Mouse (Mus musculus): ENCODE measurements around the gene Chrdl2. TPM values are rescaled to one million over a fixed set of nuclear protein-coding genes. Genes with fewer than 3 reads are reported as not detected.
A peak's percentile ranks its signal among the peaks of the same experiment; 100 is the strongest.
"Not testable (repeated sequence)": the region's sequence is repeated elsewhere in the genome, so short reads cannot be mapped to it uniquely, and the experiment has no call there.

The Chrdl2 gene
- total RNA-seq (2021), result under 1 TPM in 1 of 2 experiments, not detected in 1; 0.41 TPM

- peak; percentile 33 to 34 for DNase-seq (ENCODE audit: low spot score in 2 of 2)
- intact Hi-C loops (cut with DNase I), result loop anchor here (5.0 to 10.0 kb wide), 2 partner anchors 102 to 381 kb away; partner anchors contain the start of gene Tpbgl
Measured at GRCm38 (mm10) chr7:100005790-100006189, at the start of gene Chrdl2. Gene Chrdl2, plus strand, starts transcription at chr7:100006172.

DNA sequence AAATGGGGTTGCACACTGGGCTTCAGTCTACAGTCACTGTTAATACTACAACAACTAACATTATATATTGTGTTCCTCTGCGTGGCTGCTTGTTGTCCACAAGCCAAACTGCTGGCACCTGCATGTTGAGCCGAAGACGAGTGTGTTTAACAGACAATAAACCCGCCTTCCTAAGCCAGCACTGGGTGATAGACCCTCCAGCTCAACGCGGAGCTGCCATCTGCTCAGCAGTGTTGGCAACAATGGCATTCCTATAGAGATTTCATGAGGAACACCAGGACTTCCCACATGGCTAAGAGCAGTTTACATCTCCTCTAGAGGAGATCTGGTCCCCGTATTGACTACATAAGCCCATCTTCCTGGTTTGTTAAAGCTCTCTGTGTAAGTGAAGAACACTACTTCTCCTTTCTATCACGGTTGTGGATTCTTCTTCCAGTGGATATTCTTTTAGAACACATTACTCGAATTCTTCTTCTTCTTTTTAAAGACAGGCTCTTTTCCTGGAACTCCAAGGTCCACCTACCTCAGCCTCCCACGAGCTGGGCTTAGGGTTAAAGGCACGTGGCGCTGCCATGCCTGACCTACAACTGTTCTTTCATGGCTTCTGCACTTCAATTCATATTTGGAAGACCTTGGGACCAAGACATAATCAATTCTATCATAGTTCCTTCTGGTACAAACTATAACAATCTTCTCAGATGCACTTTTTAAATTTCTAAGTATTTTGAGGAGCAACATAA is 48.6 kb upstream of the Chrdl2 start:
- DNase-seq (ENCODE audit: low spot score in 2 of 2), result peak in 1 of 2 experiments; percentile 63
- intact Hi-C loops (cut with DNase I), result no loop called here

DNA sequence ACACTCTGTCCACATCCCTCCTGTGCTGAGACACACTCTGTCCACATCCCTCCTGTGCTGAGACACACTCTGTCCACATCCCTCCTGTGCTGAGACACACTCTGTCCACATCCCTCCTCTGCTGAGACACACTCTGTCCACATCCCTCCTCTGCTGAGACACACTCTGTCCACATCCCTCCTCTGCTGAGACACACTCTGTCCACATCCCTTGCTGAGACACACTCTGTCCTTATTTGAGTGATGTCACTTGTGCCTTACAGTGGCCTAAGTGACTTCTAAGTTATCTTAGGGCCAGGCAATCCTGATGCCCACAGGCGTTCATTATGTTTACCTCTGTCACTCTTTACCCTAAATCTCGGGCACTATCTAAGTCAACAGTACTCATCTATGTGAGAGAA is 45.4 kb upstream of the Chrdl2 start:
- intact Hi-C loops (cut with DNase I); DNase-seq (ENCODE audit: low spot score in 2 of 2): not testable (repeated sequence)

- DNase-seq (ENCODE audit: low spot score in 2 of 2), result no peak
- intact Hi-C loops (cut with DNase I), result no loop called here
Measured at GRCm38 (mm10) chr7:99961518-99961917, 44.5 kb upstream of the Chrdl2 start.

GRCm38 (mm10) chr7:99962536-99963236 is 43.3 kb upstream of the Chrdl2 start:
- intact Hi-C loops (cut with DNase I), result no loop called here
- no peak for DNase-seq (ENCODE audit: low spot score in 2 of 2)

DNA sequence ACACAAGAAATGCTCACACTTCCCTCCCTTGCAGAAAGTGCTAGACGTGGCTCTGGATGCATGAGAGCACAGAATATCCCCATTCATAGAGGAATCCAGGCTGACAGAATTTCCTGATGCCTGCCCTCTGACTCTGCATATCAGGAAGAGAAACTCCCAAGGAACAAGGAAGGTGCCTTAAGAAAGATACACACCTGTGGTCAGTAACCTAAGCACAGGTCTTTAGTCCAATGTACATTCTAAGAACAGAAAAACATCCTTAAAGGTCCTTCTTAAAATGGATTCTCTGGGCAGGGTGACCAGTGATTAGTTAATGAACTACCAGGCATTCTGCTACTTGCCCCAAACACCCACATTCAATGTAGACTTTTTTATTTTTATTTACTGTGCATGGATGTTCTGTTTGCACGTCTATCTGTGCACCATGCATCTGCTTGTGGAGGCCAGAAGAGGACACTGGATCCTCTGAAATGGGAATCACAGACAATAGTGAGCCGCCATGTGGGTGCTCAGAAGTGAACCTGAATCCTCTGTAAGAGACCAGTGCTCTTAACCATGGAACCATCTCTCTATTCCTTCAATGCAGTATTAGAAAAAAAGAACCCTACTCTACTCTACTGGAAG is 42.6 kb upstream of the Chrdl2 start:
- DNase-seq (ENCODE audit: low spot score in 2 of 2), result no peak
- intact Hi-C loops (cut with DNase I), result no loop called here

GRCm38 (mm10) chr7:99965020-99965841 is 40.7 kb upstream of the Chrdl2 start:
- intact Hi-C loops (cut with DNase I), result loop anchor here (1.0 kb wide), 2 partner anchors 12 to 18 kb away; no protein-coding TSS in a partner anchor
- DNase-seq (ENCODE audit: low spot score in 2 of 2), result peak; percentile 72 to 89

GRCm38 (mm10) chr7:99966011-99966721 is 39.8 kb upstream of the Chrdl2 start:
- DNase-seq (ENCODE audit: low spot score in 2 of 2), result no peak

GRCm38 (mm10) chr7:99969151-99969550 is 36.8 kb upstream of the Chrdl2 start:
- intact Hi-C loops (cut with DNase I), result no loop called here
- no peak for DNase-seq (ENCODE audit: low spot score in 2 of 2)

More at GRCm38 (mm10) chr7:99966011-99966721, 39.8 kb upstream of the Chrdl2 start:
- intact Hi-C loops (cut with DNase I), result no loop called here

- no peak for DNase-seq (ENCODE audit: low spot score in 2 of 2)
- intact Hi-C loops (cut with DNase I), result no loop called here
Measured at GRCm38 (mm10) chr7:99971926-99972325, 34.0 kb upstream of the Chrdl2 start.

DNA sequence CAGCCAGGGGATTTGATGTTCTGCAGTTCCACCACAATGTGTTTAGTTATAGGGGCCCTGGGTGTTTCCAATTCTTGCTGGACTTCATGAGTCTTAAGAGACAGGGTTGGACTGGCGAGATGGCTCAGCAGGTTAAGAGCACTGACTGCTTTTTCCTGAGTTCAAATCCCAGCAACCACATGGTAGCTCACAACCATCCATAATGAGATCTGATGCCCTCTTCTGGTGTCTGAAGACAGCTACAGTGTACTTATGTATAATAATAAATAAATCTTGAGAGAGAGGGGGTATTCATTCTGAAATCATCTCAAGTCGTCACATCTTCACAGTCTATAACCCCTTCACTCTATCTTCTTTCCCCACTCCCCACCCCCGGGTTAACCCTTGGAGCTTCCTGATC is 33.1 kb upstream of the Chrdl2 start:
- DNase-seq (ENCODE audit: low spot score in 2 of 2); intact Hi-C loops (cut with DNase I): not testable (repeated sequence)

DNA sequence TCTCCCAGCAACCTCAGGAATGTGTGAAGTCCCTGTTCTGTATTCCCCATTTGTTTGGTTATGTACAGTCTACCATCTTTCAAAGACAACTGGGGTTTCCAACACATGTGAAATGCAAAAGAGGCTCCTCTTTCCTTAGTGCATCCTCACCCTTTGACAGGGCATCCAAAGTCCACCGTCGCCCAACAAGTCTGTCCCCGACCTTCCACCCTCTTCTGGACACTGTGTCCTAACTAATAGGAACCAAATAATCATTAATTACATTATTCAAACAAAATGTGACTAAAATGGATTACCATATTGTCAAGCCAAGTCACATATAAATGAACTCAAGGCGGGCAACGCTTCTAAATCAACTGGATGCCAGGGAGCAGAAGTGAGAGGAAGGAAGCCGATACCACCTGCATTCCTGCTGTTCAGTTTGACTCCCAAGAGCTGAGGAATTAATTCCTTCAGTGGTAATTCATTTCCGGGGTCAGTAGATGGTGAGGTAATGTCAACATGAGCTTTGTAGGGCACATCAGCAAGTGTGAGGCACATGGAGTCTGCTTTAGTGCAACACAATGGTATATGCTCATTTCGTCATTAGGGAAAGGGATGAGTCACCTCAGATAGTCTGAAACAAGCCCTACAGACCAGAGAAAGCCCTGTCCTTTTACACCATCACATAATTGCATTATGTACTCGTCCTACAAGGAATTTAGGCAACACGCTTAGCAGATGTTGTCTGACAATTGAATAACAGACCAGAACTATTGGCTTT is 31.6 kb upstream of the Chrdl2 start:
- no peak for DNase-seq (ENCODE audit: low spot score in 2 of 2)
- intact Hi-C loops (cut with DNase I), result no loop called here

DNA sequence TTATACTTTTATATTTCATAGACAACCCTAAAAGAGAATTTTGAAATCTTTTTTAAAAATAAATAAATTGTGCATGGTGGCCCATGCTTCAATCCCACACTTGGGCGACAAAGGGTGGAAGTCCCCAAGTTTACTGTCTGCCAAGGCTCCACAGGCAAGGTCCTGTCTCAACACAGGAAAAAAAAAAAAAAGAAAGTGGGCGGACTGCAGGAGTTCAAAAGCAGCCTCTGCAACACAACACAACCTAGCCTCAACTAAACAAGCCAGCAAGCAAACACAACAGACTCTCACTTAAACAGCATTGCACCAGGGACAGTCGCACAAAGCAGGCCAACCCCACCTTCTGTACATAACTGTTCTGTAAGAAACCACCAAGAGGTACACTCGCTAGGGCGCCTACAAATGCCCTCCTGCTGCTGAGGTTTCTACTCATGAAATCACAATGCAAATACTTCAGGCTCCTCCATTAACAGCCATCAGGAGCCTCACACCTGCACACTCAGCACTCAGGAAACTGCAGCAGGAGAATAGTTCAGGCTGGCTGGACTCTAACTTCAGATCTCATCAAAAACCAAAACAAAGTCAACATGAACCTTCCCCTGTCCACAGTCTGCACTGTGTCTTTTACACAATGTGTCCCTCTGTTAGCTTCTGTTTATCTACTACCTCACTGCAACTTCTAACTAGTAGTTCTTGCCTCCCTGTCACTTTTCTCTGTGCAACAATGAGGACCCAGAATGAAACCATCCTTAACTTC is 30.0 kb upstream of the Chrdl2 start:
- intact Hi-C loops (cut with DNase I), result no loop called here
- DNase-seq (ENCODE audit: low spot score in 2 of 2), result no peak

DNA sequence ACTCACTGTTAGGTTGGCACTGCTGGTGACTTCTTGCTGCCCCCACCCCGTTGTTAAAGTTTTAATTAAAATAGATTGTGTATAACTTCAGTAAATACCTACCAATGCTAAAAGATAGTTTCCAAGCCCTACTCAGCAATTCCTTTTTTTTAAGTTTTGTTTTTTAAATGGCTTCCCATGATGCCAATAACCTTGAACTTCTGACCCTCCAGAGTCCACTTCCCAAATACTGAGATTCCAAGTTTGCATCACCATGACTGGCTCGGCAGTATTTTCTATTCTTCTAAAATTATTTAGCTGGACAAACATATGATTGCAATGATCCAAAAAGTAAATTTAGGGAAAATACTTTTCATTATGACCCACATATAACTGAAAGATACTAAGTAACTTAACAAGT is 27.9 kb upstream of the Chrdl2 start:
- DNase-seq (ENCODE audit: low spot score in 2 of 2), result no peak
- intact Hi-C loops (cut with DNase I), result no loop called here

DNA sequence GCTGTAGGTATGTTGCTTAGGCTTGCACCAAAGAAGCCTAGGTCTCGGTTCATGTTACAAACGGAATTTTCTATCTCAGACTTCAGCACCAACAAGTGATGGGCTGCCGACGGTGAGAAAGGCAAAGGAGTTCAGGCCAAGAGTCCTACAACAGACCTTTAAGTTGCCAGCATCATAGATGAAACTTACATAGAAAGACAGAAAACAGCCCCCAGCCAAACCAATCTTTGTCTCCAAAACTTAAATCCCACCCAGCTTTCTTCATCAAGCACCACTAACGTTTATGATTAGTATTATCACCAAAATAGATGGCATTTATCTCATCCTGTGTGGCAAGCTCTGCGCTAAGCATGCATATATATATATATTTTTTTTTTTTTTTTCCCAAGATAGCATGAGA is 26.9 kb upstream of the Chrdl2 start:
- no peak for DNase-seq (ENCODE audit: low spot score in 2 of 2)
- intact Hi-C loops (cut with DNase I), result no loop called here

DNA sequence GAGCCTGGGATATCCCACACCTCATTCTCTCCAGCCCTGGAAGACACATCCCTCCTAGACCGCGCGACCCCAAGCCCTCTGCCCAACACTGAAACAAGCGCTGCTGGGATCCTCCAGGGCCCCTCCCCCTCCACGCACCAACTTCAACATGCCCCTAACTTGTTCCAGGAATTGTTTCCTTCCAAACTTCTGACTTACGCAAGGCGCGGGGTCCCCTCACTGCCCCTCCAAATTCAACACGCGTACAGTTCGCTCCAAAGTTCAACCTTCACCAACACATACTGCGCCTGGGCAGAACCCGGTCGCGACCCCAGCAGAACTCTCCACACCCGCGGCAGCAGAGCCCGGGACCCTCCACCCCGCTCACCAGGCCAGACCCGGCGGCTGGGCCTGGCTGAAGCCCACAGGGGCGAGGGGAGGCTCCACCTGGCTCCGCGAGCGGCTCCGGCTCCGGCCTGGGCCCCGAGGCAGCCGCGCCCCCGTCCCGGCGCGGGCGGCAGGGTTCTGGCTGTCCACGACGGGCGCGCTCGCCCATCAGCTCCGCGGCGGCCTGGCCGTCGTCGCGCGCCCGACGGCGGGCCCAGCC is 26.3 kb upstream of the Chrdl2 start:
- intact Hi-C loops (cut with DNase I), result loop anchor here (2.0 to 5.0 kb wide), 3 partner anchors 32 to 121 kb away; partner anchors contain the start of gene Xrra1
- DNase-seq (ENCODE audit: low spot score in 2 of 2), result no peak

DNA sequence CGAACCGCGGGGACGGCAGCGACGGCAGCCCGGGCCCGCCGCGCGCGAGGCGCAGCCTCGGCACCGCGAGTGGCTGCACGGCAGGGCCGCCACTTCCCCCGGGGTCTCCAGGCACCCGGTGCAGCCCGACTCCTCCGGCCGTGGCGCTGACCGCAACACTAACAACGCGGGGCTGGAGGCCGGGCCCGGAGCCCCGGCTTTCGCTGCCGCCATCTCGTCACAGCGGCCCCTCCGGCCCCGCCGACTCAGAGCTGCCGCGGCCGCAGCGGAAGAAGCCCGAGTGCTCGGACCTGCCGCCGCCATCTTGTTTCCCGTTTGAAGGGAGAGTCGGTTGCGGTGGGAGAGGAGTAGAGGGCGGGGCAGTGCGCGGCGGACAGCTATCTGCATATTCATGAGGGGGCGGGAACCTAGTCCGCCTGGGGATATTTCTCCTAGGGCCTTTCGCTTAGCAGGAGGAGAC is 25.8 kb upstream of the Chrdl2 start, which contains the start of gene Rnf169:
Gene Rnf169 (minus strand): TSS at position 317 of the 460 bp plus-strand sequence.
- intact Hi-C loops (cut with DNase I), result loop anchor here (2.0 to 5.0 kb wide), 3 partner anchors 33 to 121 kb away; partner anchors contain the start of gene Xrra1
- DNase-seq (ENCODE audit: low spot score in 2 of 2), result peak; percentile 92 to 97
